Mouse (Mus musculus): ENCODE results near the gene Ercc8.

- TF ChIP-seq CTCF (IDR thresholded peaks at IDR 0.05; ENCODE audit: borderline replicate concordance, extremely low read depth, insufficient read depth, insufficient read length): no peak
- no peak for TF ChIP-seq POLR2A (IDR thresholded peaks at IDR 0.05; ENCODE audit: borderline replicate concordance, extremely low read depth, insufficient read depth, insufficient read length, poor library complexity, severe bottlenecking)
These were observed 26.3 kb upstream of the Ercc8 start for GRCm38 (mm10) chr13:108132031-108132819.

All from brain, embryonic 14.5 days (tissue).